Mouse (Mus musculus): ENCODE measurements around the gene Morc1.

The Morc1 gene

GRCm38 (mm10) chr16:48473396-48473795, 42.4 kb downstream of the Morc1 start:
- DNase-seq (ENCODE audit: extremely low read depth, insufficient read length, low spot score) = no peak

- DNase-seq (ENCODE audit: extremely low read depth, insufficient read length, low spot score) = no peak
Measured at GRCm38 (mm10) chr16:48474896-48475802, 44.1 kb downstream of the Morc1 start.

GRCm38 (mm10) chr16:48479266-48479848, 48.3 kb downstream of the Morc1 start:
- DNase-seq (ENCODE audit: extremely low read depth, insufficient read length, low spot score) = no peak

GRCm38 (mm10) chr16:48516776-48517499, 85.9 kb downstream of the Morc1 start:
- no peak for DNase-seq (ENCODE audit: extremely low read depth, insufficient read length, low spot score)

- no peak for DNase-seq (ENCODE audit: extremely low read depth, insufficient read length, low spot score)
Measured at GRCm38 (mm10) chr16:48519569-48519968, 88.5 kb downstream of the Morc1 start.

GRCm38 (mm10) chr16:48537108-48537507, 106.1 kb downstream of the Morc1 start:
- no peak for DNase-seq (ENCODE audit: extremely low read depth, insufficient read length, low spot score)

- DNase-seq (ENCODE audit: extremely low read depth, insufficient read length, low spot score) = no peak
Measured at GRCm38 (mm10) chr16:48562290-48563080, 131.4 kb downstream of the Morc1 start.

- no peak for DNase-seq (ENCODE audit: extremely low read depth, insufficient read length, low spot score)
Measured at GRCm38 (mm10) chr16:48570354-48570753, 139.3 kb downstream of the Morc1 start.

DNA sequence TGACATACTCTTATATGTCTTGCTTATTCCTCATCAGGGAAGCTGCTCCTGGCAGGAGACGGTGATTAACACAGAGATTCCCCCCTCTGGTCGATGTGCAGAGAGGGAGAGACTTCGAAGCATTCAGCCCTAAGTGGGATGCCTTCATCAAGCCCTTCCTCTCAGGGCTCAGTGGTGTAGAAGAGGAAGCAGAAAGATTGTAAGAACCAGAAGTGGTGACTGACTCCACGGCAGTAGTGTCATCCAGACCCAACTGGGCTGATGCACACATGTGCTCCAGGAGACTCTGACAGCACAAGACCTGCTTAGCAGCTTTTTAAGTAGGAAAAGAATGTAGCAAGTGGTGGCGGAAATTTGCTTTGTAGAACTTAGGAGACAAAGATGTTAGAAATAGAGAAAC, 143.0 kb downstream of the Morc1 start:
- no peak for DNase-seq (ENCODE audit: extremely low read depth, insufficient read length, low spot score)

DNA sequence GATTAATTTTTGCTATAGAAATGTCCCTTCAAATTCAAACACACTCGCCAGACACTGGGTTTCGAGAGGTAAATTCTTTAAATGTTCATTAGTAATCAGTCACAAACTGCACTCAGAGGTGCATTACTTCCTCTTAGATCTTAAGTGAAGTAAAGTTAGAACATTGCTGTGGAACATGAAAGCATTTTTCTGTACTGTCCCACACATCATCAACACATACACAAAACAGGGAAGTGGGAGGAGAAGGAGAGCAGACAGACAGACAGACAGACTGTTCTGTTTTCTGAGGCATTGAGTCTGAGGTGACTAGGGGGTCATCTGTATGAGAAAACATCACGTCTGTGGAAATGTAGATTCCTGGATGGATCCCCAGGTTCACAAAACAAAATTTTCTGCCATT, 143.5 kb downstream of the Morc1 start:
- no peak for DNase-seq (ENCODE audit: extremely low read depth, insufficient read length, low spot score)

GRCm38 (mm10) chr16:48585369-48585768, 154.3 kb downstream of the Morc1 start:
- DNase-seq (ENCODE audit: extremely low read depth, insufficient read length, low spot score) = no peak

DNA sequence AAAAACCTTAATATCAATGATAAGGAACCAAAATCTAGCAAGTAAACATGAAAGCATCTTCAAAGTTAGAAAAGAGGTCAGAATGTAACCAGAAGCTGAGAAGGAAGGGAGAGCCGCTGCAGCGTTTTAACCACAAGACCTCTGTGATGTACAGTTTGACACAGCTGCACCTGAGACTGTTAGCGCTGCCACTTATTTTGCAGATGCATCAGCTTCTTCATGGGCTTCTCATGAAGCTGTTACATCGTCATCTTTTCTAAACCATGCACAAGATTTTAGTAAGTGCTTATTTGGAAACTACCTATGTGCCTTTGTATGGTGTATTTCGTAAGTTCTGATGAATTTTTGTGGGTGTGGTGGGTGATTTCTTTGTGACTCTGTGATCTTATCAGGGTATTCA, 163.4 kb downstream of the Morc1 start:
- no peak for DNase-seq (ENCODE audit: extremely low read depth, insufficient read length, low spot score)

DNA sequence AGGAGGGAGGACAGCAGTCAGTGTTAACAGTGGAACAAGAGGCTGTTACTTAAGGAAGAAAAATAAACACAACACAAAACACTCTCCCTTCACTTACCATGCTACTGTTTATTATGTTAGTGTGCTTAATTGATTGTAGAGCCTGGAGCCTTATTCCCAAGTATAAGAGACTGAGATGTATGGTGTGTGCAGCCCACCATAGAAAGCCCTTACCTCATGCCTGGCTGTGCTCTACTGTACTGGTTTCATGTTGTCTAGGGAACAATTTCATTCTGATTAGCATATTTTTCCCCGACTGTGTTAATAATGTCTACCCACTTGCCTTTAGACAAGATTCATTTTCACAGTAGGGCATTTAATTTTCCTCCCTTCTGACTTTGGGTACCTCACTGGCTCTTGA, 164.2 kb downstream of the Morc1 start:
- no peak for DNase-seq (ENCODE audit: extremely low read depth, insufficient read length, low spot score)

GRCm38 (mm10) chr16:48603735-48604211, 172.7 kb downstream of the Morc1 start:
- DNase-seq (ENCODE audit: extremely low read depth, insufficient read length, low spot score) = no peak

GRCm38 (mm10) chr16:48606476-48607038, 175.5 kb downstream of the Morc1 start:
- DNase-seq (ENCODE audit: extremely low read depth, insufficient read length, low spot score) = no peak

DNA sequence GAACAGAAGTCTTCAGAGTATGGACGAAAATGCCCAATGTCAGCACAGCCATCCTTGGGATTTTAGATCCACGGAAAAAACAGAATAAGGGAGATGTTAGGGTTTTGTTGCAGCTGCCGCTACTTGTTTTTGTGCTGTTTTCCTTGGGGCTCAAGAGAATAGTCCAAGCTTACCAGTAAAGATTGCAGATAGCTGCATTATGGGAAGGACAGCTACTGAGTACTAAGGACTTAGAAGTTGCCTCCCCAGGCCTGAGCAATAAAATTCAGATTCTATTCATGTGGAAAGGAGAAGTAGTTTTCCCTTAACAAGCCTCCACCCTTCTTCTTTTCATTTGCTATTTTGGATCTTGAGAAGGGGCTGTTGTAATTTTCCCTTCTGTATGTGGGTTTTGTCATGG, 177.2 kb downstream of the Morc1 start:
- no peak for DNase-seq (ENCODE audit: extremely low read depth, insufficient read length, low spot score)

- DNase-seq (ENCODE audit: extremely low read depth, insufficient read length, low spot score) = no peak
Measured at GRCm38 (mm10) chr16:48610866-48611265, 179.8 kb downstream of the Morc1 start.

GRCm38 (mm10) chr16:48611436-48611835, 180.4 kb downstream of the Morc1 start:
- no peak for DNase-seq (ENCODE audit: extremely low read depth, insufficient read length, low spot score)

DNA sequence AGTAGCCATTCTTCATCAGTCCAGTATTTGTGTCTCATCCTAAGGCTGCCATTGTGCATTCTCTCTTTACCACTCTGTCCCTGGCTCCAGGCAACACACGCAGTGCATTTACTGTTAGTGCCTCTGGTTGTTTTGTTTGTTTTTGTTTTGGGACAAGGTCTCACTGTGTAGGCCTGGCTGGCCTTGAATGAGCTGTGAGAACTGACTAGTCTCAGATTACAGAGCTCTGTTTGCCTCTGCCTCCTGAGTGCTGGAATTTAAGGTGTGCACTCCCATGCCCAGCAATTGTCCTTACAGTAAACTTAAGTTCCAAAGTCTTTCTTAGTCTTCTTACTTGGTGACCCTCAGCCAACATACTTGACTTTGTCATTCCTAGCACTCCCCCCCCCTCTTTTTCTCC, 182.7 kb downstream of the Morc1 start:
- no peak for DNase-seq (ENCODE audit: extremely low read depth, insufficient read length, low spot score)

DNA sequence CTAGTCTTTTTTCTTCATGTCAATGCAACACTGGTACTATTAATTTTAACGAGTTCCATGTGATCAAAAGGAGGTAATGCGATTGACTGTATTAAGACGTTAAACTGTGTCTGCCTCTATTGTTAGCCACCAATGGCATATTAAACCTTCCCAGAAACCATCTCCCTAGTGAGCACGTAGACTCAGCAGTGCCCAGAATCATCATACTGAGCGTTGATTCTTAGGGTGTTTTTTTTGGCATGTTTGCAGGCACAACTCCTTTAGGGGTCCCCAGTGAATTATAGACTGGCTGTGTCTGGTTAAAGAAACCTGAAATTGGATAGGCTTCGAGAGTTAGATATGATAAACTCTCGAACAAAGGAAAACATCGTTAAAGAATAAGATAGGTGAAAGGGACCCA, 189.5 kb downstream of the Morc1 start:
- DNase-seq (ENCODE audit: extremely low read depth, insufficient read length, low spot score) = no peak
